Mouse (Mus musculus): ENCODE measurements around the gene Rbm11. TPM values are rescaled to one million over a fixed set of nuclear protein-coding genes. Genes with fewer than 3 reads are reported as not detected.

Rbm11 gene
- polyA plus RNA-seq, 1 experiment, result not detected

- no peak for TF ChIP-seq POLR2A (IDR thresholded peaks at IDR 0.05; ENCODE audit: insufficient read depth, low read depth, low read length)
- no peak for TF ChIP-seq CTCF (IDR thresholded peaks at IDR 0.05; ENCODE audit: insufficient read depth, low read depth, low read length)
- no peaks in the 10 kb centered on the region for H3K4me1 ChIP-seq (ENCODE audit: control insufficient read depth, insufficient read depth, low read length)
- 62% methylated on average over 2 of the region's 2 CpGs for WGBS
Observed at GRCm38 (mm10) chr16:75617651-75618349, 25.2 kb downstream of the Rbm11 start.

GRCm38 (mm10) chr16:75627862-75628261 is 35.2 kb downstream of the Rbm11 start:
- WGBS, result 83% methylated on average over 2 of the region's 2 CpGs
- no peak for TF ChIP-seq POLR2A (IDR thresholded peaks at IDR 0.05; ENCODE audit: insufficient read depth, low read depth, low read length)
- Histone ChIP-seq H3K4me3 (ENCODE audit: insufficient read depth, low read depth, low read length) (no peak overlapping the region), H3K4me1 (ENCODE audit: control insufficient read depth, insufficient read depth, low read length) (no peaks in the 10 kb centered on the region), H3K27ac (ENCODE audit: insufficient read depth, low read depth, low read length) (no peak overlapping the region)

More at GRCm38 (mm10) chr16:75617651-75618349, 25.2 kb downstream of the Rbm11 start:
- Histone ChIP-seq H3K4me3 (ENCODE audit: insufficient read depth, low read depth, low read length) (no peak overlapping the region), H3K27ac (ENCODE audit: insufficient read depth, low read depth, low read length) (no peak overlapping the region)

Other genes with a start within 250 kb of the Rbm11 start
- gene Lipi, start 6.8 kb upstream of the Rbm11 start, polyA plus RNA-seq (2012; ENCODE audit: insufficient read depth, insufficient read length, low replicate concordance, missing spikeins), result not detected in 2 replicates
- gene Hspa13, start 174.3 kb downstream of the Rbm11 start, polyA plus RNA-seq (2012; ENCODE audit: insufficient read depth, insufficient read length, low replicate concordance, missing spikeins), result not detected in 2 replicates

All from olfactory bulb, adult 2 months (tissue).